Mouse (Mus musculus) neural tube, embryonic 14.5 days (tissue): ENCODE measurements around the gene Prap1. TPM values are rescaled to one million over a fixed set of nuclear protein-coding genes. Genes with fewer than 3 reads are reported as not detected.
A peak's percentile ranks its signal among the peaks of the same experiment; 100 is the strongest.

ENCODE experiments used
- ATAC-seq: fragments of 200-750 bp; cut with Nextera tagmentation; 2 replicates; pipeline ENCODE4 v1.8.0; 2017; ENCODE audit warnings: low read depth, mild to moderate bottlenecking, moderate TSS enrichment, moderate library complexity
- H3K27ac ChIP-seq: fragments of 300-500 bp; sonication (generic); 2 replicates; pipeline ENCODE4 v1.5.1; 2014; ENCODE audit warnings: low read depth, mild to moderate bottlenecking, control low read depth, low read length, moderate library complexity, mixed read lengths
- H3K27me3 ChIP-seq: fragments of 300-500 bp; sonication (generic); 2 replicates; pipeline ENCODE4 v1.6.1; 2014; ENCODE audit warnings: low read length; ENCODE audit not compliant: control insufficient read depth, insufficient read depth
- H3K36me3 ChIP-seq: fragments of 300-500 bp; sonication (generic); 2 replicates; pipeline ENCODE4 v1.6.1; 2014; ENCODE audit warnings: low read length, mixed read lengths; ENCODE audit not compliant: control insufficient read depth, insufficient read depth
- H3K4me1 ChIP-seq: fragments of 300-500 bp; sonication (generic); 2 replicates; pipeline ENCODE4 v1.6.1; 2014; ENCODE audit warnings: low read length; ENCODE audit not compliant: control insufficient read depth, insufficient read depth
- H3K4me2 ChIP-seq: fragments of 300-500 bp; sonication (generic); 2 replicates; pipeline ENCODE4 v1.6.1; 2014; ENCODE audit warnings: mild to moderate bottlenecking, low read depth, low read length, control low read depth
- H3K4me3 ChIP-seq: fragments of 300-500 bp; sonication (generic); 2 replicates; pipeline ENCODE4 v1.5.1; 2014; ENCODE audit warnings: low read depth, low read length, control low read depth, mixed read lengths
- H3K9ac ChIP-seq: fragments of 300-500 bp; sonication (generic); replicated peaks from 2 replicates; pipeline ENCODE4 v1.6.1; 2014; ENCODE audit warnings: low read depth, mild to moderate bottlenecking, control low read depth, low read length, mixed read lengths
- H3K9me3 ChIP-seq: fragments of 300-500 bp; sonication (generic); 2 replicates; pipeline ENCODE4 v1.6.1; 2016; ENCODE audit warnings: low read length; ENCODE audit not compliant: control insufficient read depth
- WGBS: fragments of 180-500 bp; shearing (Covaris S2); extraction: QIAGEN DNeasy Blood & Tissue Kit; methylation state at CpG from one replicate; pipeline ENCODE4 v1.1.7; 2014; 5-methylcytosine and 5-hydroxymethylcytosine counted together
- polyA plus RNA-seq: library from polyadenylated mRNA; unstranded; fragments of >200 nt; fragmentation: Nextera tagmentation; extraction: Ambion mirVana; gene quantifications from 2 replicates; pipeline ENCODE4 v1.2.1, GENCODE M21; 2014

Gene Prap1
- polyA plus RNA-seq, 1 experiment from 2014 or later, result not detected

DNA sequence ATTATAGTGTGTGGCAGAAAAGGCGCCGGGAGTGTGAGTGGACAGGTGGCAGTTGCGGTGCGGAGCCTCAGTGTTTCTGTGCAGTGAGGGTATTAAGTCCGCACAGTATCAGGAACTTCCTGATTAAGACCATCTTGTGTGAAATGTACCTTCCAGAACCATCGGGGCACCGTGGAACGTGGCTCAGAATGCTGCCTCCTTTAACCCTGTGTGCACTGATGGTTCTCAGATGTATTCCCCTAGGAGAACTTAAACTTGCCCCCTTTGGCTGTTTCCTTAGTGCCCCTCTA, 44.8 kb downstream of the Prap1 start:
- no peak for ATAC-seq
- under 1% methylated on average over 8 of the region's 8 CpGs for WGBS
- Histone ChIP-seq H3K27ac (peak overlapping the region; percentile 73), H3K4me1 (peaks cover 4% of the 10 kb centered on the region; the same call in 1 of the 2 replicates), H3K4me3 (peak overlapping the region; percentile 80), H3K36me3 (no peaks in the 10 kb centered on the region), H3K9ac (peak overlapping the region; percentile 77), H3K27me3 (no peaks in the 10 kb centered on the region), H3K4me2 (peak overlapping the region; percentile 92), H3K9me3 (no peaks in the 10 kb centered on the region)

DNA sequence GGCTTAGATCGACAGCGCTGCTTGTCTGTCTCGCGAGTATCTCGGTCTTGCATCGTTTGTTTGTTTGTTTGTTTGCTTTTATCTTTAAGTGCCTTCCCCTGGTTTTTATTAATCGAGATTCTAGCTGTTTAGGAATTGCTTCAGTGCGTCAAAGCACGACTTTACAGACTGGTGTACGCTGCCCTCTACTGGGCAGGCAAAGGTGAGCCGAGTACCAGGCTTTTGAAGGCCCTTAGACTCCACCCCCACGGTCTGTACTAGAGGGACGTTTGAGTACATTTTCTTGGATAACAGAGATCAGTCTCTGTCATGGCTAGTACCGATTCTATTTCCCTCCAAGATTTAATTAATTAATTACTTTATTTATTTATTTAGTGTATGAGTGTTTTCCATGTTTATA, 48.2 kb downstream of the Prap1 start:
- Histone ChIP-seq H3K27me3 (no peaks in the 10 kb centered on the region), H3K9ac (no peak overlapping the region), H3K36me3 (no peaks in the 10 kb centered on the region; the same call in 1 of the 2 replicates), H3K4me2 (no peak overlapping the region), H3K27ac (no peak overlapping the region), H3K4me1 (peaks cover 4% of the 10 kb centered on the region; the same call in 1 of the 2 replicates), H3K4me3 (no peak overlapping the region), H3K9me3 (no peaks in the 10 kb centered on the region)
- 8% methylated on average over 14 of the region's 14 CpGs for WGBS
- no peak for ATAC-seq

DNA sequence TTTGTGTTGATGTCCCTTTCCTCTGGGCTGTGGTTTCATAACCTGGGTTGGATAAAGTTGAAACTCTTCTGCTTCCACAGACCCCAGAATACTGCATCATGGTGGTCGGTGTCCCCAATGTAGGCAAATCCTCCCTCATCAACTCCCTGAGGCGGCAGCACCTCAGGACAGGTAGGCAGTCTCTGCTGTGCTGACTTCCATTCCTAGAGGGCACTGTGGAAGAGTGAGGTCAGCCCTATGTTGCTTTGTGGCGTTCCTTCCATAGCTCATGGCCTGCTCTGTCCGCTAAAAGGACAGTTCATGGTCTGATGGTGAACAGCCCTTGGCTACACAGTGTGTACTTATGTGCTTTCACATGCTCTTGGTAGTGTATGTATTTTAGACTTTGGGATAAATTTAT, 51.4 kb downstream of the Prap1 start:
- Histone ChIP-seq H3K27ac (no peak overlapping the region), H3K9me3 (no peaks in the 10 kb centered on the region), H3K4me3 (no peak overlapping the region), H3K9ac (no peak overlapping the region), H3K36me3 (no peaks in the 10 kb centered on the region; the same call in 1 of the 2 replicates), H3K4me1 (no peaks in the 10 kb centered on the region), H3K4me2 (no peak overlapping the region), H3K27me3 (no peaks in the 10 kb centered on the region)
- WGBS, result 85% methylated on average over 4 of the region's 4 CpGs
- ATAC-seq, result no peak

Other genes with a start within 250 kb of the Prap1 start
- gene Kndc1, start 198.7 kb upstream of the Prap1 start, polyA plus RNA-seq, result 18.8 and 28.5 TPM in 2 replicates
- gene Utf1, start 149.6 kb upstream of the Prap1 start, polyA plus RNA-seq, result not detected in 2 replicates
- 0.46 and 1.4 TPM in 2 replicates for gene 6430531B16Rik, start 114.6 kb upstream of the Prap1 start, polyA plus RNA-seq
- gene Adam8, start 100.8 kb upstream of the Prap1 start, polyA plus RNA-seq, result 3.2 and 3.3 TPM in 2 replicates
- 52.7 and 61.2 TPM in 2 replicates for gene Zfp511, start 57.0 kb upstream of the Prap1 start, polyA plus RNA-seq
- 57.1 and 61.0 TPM in 2 replicates for gene Tubgcp2, start 56.7 kb upstream of the Prap1 start, polyA plus RNA-seq
- gene Msx3, start 44.3 kb upstream of the Prap1 start, polyA plus RNA-seq, result 6.6 and 8.1 TPM in 2 replicates
- gene Caly, start 10.8 kb upstream of the Prap1 start, polyA plus RNA-seq, result 209 and 365 TPM in 2 replicates
- gene Fuom, start 9.0 kb downstream of the Prap1 start, polyA plus RNA-seq, result 42.8 and 51.8 TPM in 2 replicates
- gene Paox, start 22.4 kb downstream of the Prap1 start, polyA plus RNA-seq, result 9.2 and 9.9 TPM in 2 replicates
- gene Echs1, start 23.1 kb downstream of the Prap1 start, polyA plus RNA-seq, result 129 and 132 TPM in 2 replicates
- gene Mtg1, start 44.2 kb downstream of the Prap1 start, polyA plus RNA-seq, result 33.7 and 39.6 TPM in 2 replicates
- 16.2 and 17.3 TPM in 2 replicates for gene Sprn, start 61.5 kb downstream of the Prap1 start, polyA plus RNA-seq
- gene Olfr522, start 71.4 kb downstream of the Prap1 start, polyA plus RNA-seq, result not detected in 2 replicates
- gene Olfr523, start 79.8 kb downstream of the Prap1 start, polyA plus RNA-seq, result not detected in 2 replicates
- gene Olfr524, start 112.6 kb downstream of the Prap1 start, polyA plus RNA-seq, result not detected in 2 replicates
- not detected in 2 replicates for gene Cd163l1, start 124.9 kb downstream of the Prap1 start, polyA plus RNA-seq
- gene 5830411N06Rik, start 153.9 kb downstream of the Prap1 start, polyA plus RNA-seq, result not detected in 2 replicates
- gene Olfr525, start 227.5 kb downstream of the Prap1 start, polyA plus RNA-seq, result not detected in 2 replicates
- gene Olfr527, start 240.6 kb downstream of the Prap1 start, polyA plus RNA-seq, result not detected in 2 replicates